Mouse (Mus musculus) ovary, adult 18-20 months (tissue): ENCODE data around the gene Tgfa.

Experiments used
- DNase-seq: peaks from one replicate; pipeline ENCODE4 v3.0.0; 2022; ENCODE audit warnings: low spot score, mixed read lengths

Gene Tgfa

DNA sequence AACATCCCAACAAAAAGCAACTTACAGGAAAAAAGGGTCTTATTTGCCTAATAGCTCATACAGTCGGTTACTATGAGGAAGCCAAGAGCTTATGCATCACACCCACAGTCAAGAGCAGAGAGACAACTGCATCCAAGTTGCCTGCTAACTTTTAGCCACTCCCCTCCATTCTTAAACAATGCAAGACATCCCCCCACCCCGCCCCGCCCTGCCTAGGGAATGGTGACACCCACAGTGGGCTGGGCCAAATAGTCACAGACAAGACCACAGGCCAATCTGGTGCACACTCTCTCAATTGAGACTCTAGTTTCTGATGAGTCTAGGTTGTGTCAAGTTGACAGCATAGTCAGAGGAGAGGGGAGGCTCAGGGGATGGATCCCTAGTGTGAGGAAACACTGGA lies 101.1 kb downstream of the Tgfa start:
- no peak for DNase-seq

DNA sequence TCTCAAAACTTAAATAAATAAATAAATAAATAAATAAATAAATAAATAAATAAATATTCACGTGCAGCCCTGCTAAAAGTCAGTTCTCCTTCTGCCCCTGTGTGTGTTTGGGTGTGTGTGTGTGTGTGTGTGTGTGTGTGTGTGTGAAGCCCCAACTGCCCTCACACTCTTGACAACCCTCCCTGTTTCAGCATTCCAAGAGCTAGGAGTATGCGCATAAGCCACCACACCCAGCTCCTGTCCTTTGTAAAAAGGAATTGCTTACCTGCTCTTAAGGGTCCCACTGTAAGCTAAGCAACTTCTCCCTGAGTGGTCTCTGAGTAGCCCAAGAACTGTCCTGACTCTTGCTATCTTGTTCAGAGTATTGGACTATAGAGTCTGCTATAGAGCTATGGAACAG lies 101.9 kb downstream of the Tgfa start:
- DNase-seq = no peak

DNA sequence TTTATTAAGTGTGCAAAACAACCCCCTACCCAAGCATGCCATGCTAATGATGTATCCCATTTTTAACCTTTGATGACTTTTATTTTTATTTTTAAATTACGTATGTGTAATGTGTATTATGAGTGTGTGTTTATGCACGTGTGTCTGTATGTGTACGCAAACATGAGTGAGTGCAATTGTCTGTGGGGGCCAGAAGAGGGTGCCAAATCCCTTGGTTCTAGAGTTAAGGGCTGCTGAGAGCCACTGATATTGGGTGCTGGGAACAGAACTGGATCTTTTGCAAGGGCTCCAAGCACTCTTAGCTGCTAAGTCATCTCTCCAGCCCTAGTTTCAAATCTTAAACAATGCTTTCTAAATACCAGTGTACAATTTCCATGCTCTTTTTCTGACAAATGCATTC lies 103.9 kb downstream of the Tgfa start:
- no peak for DNase-seq

DNA sequence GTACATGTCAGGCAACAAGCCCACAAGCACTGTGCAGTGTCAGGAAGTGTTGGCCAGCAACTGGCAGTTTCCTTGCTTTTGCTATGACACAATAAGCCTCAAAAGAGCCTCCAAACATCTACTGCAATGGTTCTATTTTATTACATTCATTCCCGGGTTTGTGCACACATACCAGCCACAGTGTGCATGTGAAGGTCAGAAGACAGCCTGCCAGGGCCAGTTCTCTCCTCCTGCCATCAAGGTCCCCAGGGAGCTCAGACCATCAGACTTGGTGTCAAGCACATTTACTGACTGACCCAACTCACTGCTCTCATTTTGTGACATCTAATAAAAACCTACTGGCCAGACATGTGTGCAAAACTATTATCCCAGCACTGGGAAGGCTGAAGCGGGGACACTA lies 104.4 kb downstream of the Tgfa start:
- no peak for DNase-seq

DNA sequence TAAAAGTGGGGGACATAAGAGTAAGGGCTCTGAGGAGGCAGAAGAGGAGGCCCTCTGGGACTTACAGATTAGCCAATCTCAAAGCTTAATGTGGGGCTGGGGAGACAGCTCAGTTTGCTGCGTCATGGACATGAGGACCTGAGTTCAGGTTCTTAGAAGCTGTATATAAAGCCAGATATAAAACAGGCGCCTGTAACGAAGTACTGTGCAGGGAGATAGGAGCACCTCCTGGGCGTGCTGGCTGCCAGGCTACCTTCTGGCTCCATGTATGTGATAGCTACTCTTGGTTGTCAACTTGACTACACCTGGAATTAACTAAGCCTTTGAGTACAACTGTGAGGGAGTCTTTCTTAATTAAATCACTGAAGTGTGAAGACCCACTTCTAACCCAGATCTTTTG lies 110.7 kb downstream of the Tgfa start:
- DNase-seq = no peak

DNA sequence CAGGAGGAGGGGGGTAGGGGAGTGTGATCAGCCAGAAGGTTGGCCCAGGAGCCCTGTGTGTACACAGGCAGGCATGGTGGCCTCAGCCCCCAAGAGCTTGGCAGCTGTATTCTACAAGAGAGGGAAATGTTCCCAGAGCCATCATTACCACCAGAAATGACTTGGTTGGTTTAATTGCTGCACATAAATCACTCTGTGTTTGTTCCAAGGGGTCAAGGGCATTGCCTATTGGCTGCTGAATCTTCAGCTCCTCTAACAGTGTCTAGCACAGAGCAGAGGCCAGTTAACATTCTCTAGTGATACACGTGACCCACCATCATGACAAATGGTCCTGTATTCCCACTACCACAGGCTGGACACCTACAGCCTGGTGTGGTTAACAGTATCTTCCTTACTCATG lies 119.0 kb downstream of the Tgfa start:
- no peak for DNase-seq

DNA sequence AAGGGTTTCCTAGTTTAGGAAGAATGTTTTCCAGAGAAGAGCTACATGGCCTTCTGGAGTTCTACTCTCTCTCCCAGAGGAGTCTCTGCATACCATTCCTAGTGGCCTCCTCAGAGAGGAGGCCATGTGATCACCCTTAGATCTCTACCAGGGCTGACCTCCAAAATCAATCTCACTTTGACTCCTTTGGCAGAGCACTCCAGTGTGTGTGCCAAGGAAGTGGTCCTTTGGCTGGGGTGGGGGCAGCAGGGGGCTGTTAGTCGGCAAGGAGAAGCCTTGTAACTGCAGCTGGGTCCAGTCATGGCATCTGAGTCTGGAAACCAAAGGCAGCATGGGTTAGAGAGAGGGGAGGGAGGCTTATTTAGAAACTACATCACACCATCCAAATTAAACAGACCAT lies 122.0 kb downstream of the Tgfa start:
- DNase-seq = no peak

DNA sequence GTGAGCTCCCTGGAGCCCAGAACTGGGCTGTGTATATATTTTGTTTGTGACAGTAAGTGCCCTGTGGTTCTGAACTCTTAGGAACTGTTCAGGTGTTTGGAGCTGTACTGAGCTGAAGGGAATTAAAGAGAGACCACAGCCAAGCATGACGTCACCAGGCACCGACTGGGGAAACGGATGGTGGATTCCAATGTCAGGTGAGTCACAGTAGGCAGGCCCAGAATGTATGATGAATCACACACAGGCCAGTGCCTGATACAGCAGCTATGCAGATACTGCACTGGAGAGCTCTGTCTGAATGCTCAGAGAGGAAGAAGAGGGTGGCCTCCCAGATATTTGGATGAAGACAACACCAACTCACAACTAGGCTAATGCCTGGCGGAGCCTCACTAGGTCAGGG lies 123.8 kb downstream of the Tgfa start:
- peak; percentile 18 for DNase-seq

DNA sequence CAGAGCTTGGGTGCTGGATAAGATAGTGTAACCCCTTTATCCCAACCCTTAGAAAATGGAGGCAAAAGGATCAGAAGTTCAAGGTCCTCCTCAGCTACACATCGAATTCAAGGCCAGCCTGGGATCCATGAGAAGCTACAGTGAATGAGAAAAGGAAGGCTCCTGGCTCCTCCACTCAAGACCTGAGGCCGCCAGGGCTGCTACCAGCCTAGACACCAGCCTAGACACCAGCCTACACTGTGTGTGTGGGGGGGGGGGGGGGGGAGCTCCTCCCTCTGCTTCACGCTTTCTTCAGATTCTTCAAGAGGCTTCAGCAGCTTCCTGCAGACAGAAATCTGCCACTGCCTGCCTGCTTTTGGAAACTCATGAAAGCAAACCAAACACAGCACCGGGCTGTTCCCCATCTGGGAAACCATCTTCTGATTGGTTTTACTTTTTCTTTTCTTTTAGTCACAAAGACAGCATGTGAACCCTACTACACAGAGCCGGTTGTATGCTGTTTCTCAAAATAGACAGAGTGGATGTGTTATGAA lies 127.1 kb downstream of the Tgfa start:
- no peak for DNase-seq

DNA sequence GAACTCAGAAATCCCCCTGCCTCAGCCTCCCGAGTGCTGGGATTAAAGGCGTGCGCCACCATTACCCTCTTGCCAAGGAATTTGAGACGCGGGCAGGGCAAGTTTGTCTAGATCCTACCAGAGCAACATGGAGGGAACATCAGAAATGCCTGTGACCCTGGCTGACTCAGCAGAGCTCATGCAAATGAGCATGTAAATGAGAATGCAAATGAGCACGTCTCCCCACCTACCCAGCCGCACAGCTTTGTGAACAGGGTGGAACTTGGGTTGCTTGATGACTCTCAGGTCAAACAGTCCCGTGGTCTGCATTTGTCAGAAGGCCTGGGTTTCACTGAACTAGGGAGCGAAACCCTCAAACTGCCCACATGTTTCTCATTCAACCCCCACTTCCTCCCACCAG lies 128.0 kb downstream of the Tgfa start:
- DNase-seq = no peak

DNA sequence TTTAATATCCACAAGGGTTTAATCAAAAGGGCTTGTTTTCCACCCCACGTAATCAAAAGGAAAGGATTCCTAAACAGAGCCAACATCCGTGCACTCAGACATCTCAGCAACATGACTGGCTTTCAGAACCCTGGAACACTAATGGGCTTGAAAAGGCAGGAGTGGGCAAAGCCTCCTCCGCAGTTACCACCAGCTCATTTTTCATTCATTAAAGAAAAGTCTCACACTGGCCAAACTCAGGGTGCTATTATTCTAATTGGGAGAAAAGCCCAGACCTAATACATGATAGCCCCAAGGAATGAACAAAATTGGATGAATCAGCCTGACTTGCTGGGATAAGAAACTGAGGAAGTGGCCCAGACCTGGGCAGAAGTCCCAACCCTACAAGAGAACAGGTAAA lies 129.4 kb downstream of the Tgfa start:
- DNase-seq = no peak
